Mouse (Mus musculus): ENCODE data around the gene Apobec2.

- no peak for TF ChIP-seq CHD2 (IDR thresholded peaks at IDR 0.05; ENCODE audit: low read depth, low read length)
- no peak for TF ChIP-seq HCFC1 (IDR thresholded peaks at IDR 0.05; ENCODE audit: borderline replicate concordance, insufficient read depth, low read length)
- no peak for TF ChIP-seq ZNF384 (IDR thresholded peaks at IDR 0.05; ENCODE audit: low read depth, low read length)
- no peak for TF ChIP-seq MAFK (IDR thresholded peaks at IDR 0.05; ENCODE audit: insufficient read depth, low read depth, low read length)
Observed at GRCm38 (mm10) chr17:48447675-48448074, 14.9 kb upstream of the Apobec2 start.

Data from ES-E14 (cell line).